Mouse (Mus musculus) liver, embryonic 13.5 days (tissue): Measurements from ENCODE around the gene Gpr142. TPM values are rescaled to one million over a fixed set of nuclear protein-coding genes. Genes with fewer than 3 reads are reported as not detected.

Experiments used
- ATAC-seq: fragments of 200-750 bp; cut with Nextera tagmentation; 2 replicates; pipeline ENCODE4 v1.8.0; 2017; ENCODE audit warnings: low read depth, mild to moderate bottlenecking, moderate number of reproducible peaks, moderate library complexity
- DNase-seq: peaks from one replicate; pipeline ENCODE4 v3.0.0; 2022
- H3K27ac ChIP-seq: fragments of 300-500 bp; sonication (generic); 2 replicates; pipeline ENCODE4 v1.5.1; 2015; ENCODE audit warnings: moderate library complexity, mild to moderate bottlenecking, inconsistent platforms
- H3K27me3 ChIP-seq: fragments of 300-500 bp; sonication (generic); 2 replicates; pipeline ENCODE4 v1.6.1; 2015; ENCODE audit warnings: mild to moderate bottlenecking, inconsistent platforms
- H3K36me3 ChIP-seq: fragments of 300-500 bp; sonication (generic); 2 replicates; pipeline ENCODE4 v1.6.1; 2015; ENCODE audit warnings: mild to moderate bottlenecking, inconsistent platforms
- H3K4me1 ChIP-seq: fragments of 300-500 bp; sonication (generic); replicated peaks from 2 replicates; pipeline ENCODE4 v1.6.1; 2015; ENCODE audit warnings: inconsistent platforms
- H3K4me2 ChIP-seq: fragments of 300-500 bp; sonication (generic); 2 replicates; pipeline ENCODE4 v1.6.1; 2015; ENCODE audit warnings: inconsistent platforms, mild to moderate bottlenecking, moderate library complexity
- H3K4me3 ChIP-seq: fragments of 300-500 bp; sonication (generic); replicated peaks from 2 replicates; pipeline ENCODE4 v1.5.1; 2015; ENCODE audit warnings: mild to moderate bottlenecking, inconsistent platforms
- H3K9ac ChIP-seq: fragments of 300-500 bp; sonication (generic); 2 replicates; pipeline ENCODE4 v1.6.1; 2015; ENCODE audit warnings: mild to moderate bottlenecking, inconsistent platforms
- H3K9me3 ChIP-seq: fragments of 300-500 bp; sonication (generic); replicated peaks from 2 replicates; pipeline ENCODE4 v1.6.1; 2016; ENCODE audit warnings: inconsistent platforms
- WGBS: fragments of 180-500 bp; shearing (Covaris S2); methylation state at CpG from one replicate; pipeline ENCODE4 v1.1.7; 2015; ENCODE audit not compliant: insufficient replicate concordance; 5-methylcytosine and 5-hydroxymethylcytosine counted together
- polyA plus RNA-seq: library from polyadenylated mRNA; unstranded; fragments of >200 nt; fragmentation: Nextera tagmentation; extraction: Ambion mirVana; gene quantifications from 2 replicates; pipeline ENCODE4 v1.2.1, GENCODE M21; 2015

The Gpr142 gene
- polyA plus RNA-seq = not detected in 2 replicates

GRCm38 (mm10) chr11:114798624-114799023 is at the start of gene Gpr142:
Gene Gpr142 (plus strand): TSS chr11:114798924.
- H3K36me3 ChIP-seq = no peaks in the 10 kb centered on the region
- WGBS = 59% methylated on average over 3 of the region's 3 CpGs
- no peak within 1 kb of the TSS for H3K4me3 ChIP-seq
- no peak within 1 kb of the TSS for H3K4me2 ChIP-seq
- H3K9me3 ChIP-seq = no peaks in the 10 kb centered on the region
- peaks cover 15% of the 10 kb centered on the region; the same call in 1 of the 2 replicates for H3K4me1 ChIP-seq
- ATAC-seq (no peak), DNase-seq (no peak)
- H3K27me3 ChIP-seq = peaks cover 14% of the 10 kb centered on the region
- H3K27ac ChIP-seq = no peak within 1 kb of the TSS
- H3K9ac ChIP-seq = no peak within 1 kb of the TSS

GRCm38 (mm10) chr11:114764820-114765818 is 33.6 kb upstream of the Gpr142 start, which contains the start of gene Kif19a:
Gene Kif19a (plus strand): TSS chr11:114765388.
- peaks cover 30% of the 10 kb centered on the region for H3K27me3 ChIP-seq
- WGBS = 4% methylated on average over 51 of the region's 51 CpGs
- H3K4me2 ChIP-seq = peak within 1 kb of the TSS; percentile 74
- H3K4me1 ChIP-seq = peaks cover 11% of the 10 kb centered on the region
- peak; percentile 20 for DNase-seq
- H3K9me3 ChIP-seq = no peaks in the 10 kb centered on the region
- H3K9ac ChIP-seq = 0 out of 2 replicates have a peak within 1 kb of the TSS, but pooled peaks have one; percentile 39
- H3K4me3 ChIP-seq = peak within 1 kb of the TSS; percentile 52
- ATAC-seq = peak; percentile 74
- H3K27ac ChIP-seq = no peak within 1 kb of the TSS
- H3K36me3 ChIP-seq = no peaks in the 10 kb centered on the region

- no peaks in the 10 kb centered on the region for H3K9me3 ChIP-seq
- no peak overlapping the region for H3K27ac ChIP-seq
- no peak overlapping the region for H3K9ac ChIP-seq
- ATAC-seq (no peak), DNase-seq (no peak)
- H3K27me3 ChIP-seq = peaks cover 23% of the 10 kb centered on the region
- H3K36me3 ChIP-seq = no peaks in the 10 kb centered on the region
- H3K4me2 ChIP-seq = no peak overlapping the region
- H3K4me1 ChIP-seq = peaks cover 8% of the 10 kb centered on the region
- WGBS = 58% methylated on average over 6 of the region's 6 CpGs
- no peak overlapping the region for H3K4me3 ChIP-seq
Observed at GRCm38 (mm10) chr11:114769911-114770310, 28.8 kb upstream of the Gpr142 start.

GRCm38 (mm10) chr11:114771896-114772295 is 26.8 kb upstream of the Gpr142 start:
- Histone ChIP-seq H3K4me2 (no peak overlapping the region), H3K27ac (no peak overlapping the region), H3K36me3 (no peaks in the 10 kb centered on the region), H3K9ac (no peak overlapping the region), H3K4me1 (no peaks in the 10 kb centered on the region), H3K4me3 (no peak overlapping the region), H3K9me3 (no peaks in the 10 kb centered on the region), H3K27me3 (peaks cover 6% of the 10 kb centered on the region)
- WGBS = 39% methylated on average over 2 of the region's 2 CpGs
- no peak for ATAC-seq
- no peak for DNase-seq

- H3K4me1 ChIP-seq = peaks cover 3% of the 10 kb centered on the region; the same call in 1 of the 2 replicates
- H3K27ac ChIP-seq = no peak overlapping the region
- ATAC-seq = no peak
- peaks cover 53% of the 10 kb centered on the region for H3K27me3 ChIP-seq
- no peak overlapping the region for H3K9ac ChIP-seq
- H3K36me3 ChIP-seq = no peaks in the 10 kb centered on the region
- no peaks in the 10 kb centered on the region for H3K9me3 ChIP-seq
- no peak overlapping the region for H3K4me2 ChIP-seq
- H3K4me3 ChIP-seq = no peak overlapping the region
- DNase-seq = no peak
- 32% methylated on average over 9 of the region's 9 CpGs for WGBS
Observed at GRCm38 (mm10) chr11:114780076-114780475, 18.6 kb upstream of the Gpr142 start.

GRCm38 (mm10) chr11:114785892-114786291 is 12.8 kb upstream of the Gpr142 start:
- H3K9me3 ChIP-seq = no peaks in the 10 kb centered on the region
- no peak overlapping the region for H3K4me2 ChIP-seq
- no peak for DNase-seq
- H3K36me3 ChIP-seq = no peaks in the 10 kb centered on the region
- peaks cover 96% of the 10 kb centered on the region for H3K27me3 ChIP-seq
- no peak overlapping the region; the same call in 1 of the 2 replicates for H3K4me3 ChIP-seq
- no peak for ATAC-seq
- H3K9ac ChIP-seq = no peak overlapping the region
- no peak overlapping the region for H3K27ac ChIP-seq
- peaks cover 4% of the 10 kb centered on the region for H3K4me1 ChIP-seq
- WGBS = 37% methylated on average over 10 of the region's 10 CpGs

GRCm38 (mm10) chr11:114786326-114786725 is 12.4 kb upstream of the Gpr142 start:
- WGBS = 4% methylated on average over 43 of the region's 43 CpGs
- no peak for DNase-seq
- H3K4me3 ChIP-seq = no peak overlapping the region; the same call in 1 of the 2 replicates

GRCm38 (mm10) chr11:114787611-114788010 is 11.1 kb upstream of the Gpr142 start:
- ATAC-seq (no peak), DNase-seq (no peak)
- no peak overlapping the region for H3K4me2 ChIP-seq
- H3K36me3 ChIP-seq = no peaks in the 10 kb centered on the region
- no peak overlapping the region for H3K27ac ChIP-seq
- 46% methylated on average over 3 of the region's 3 CpGs for WGBS
- no peak overlapping the region for H3K9ac ChIP-seq
- peaks cover 97% of the 10 kb centered on the region for H3K27me3 ChIP-seq
- no peaks in the 10 kb centered on the region for H3K9me3 ChIP-seq
- peaks cover 16% of the 10 kb centered on the region for H3K4me1 ChIP-seq
- no peak overlapping the region for H3K4me3 ChIP-seq

More at GRCm38 (mm10) chr11:114786326-114786725, 12.4 kb upstream of the Gpr142 start:
- H3K4me2 ChIP-seq = peak overlapping the region; percentile 32
- no peak for ATAC-seq
- no peak overlapping the region for H3K27ac ChIP-seq
- H3K9me3 ChIP-seq = no peaks in the 10 kb centered on the region
- peaks cover 4% of the 10 kb centered on the region for H3K4me1 ChIP-seq
- peaks cover 96% of the 10 kb centered on the region for H3K27me3 ChIP-seq
- no peaks in the 10 kb centered on the region for H3K36me3 ChIP-seq
- H3K9ac ChIP-seq = no peak overlapping the region

GRCm38 (mm10) chr11:114789061-114789714 is 9.5 kb upstream of the Gpr142 start:
- WGBS = 6% methylated on average over 30 of the region's 30 CpGs
- Histone ChIP-seq H3K36me3 (no peaks in the 10 kb centered on the region), H3K4me1 (peaks cover 21% of the 10 kb centered on the region), H3K4me3 (no peak overlapping the region), H3K27me3 (peaks cover 100% of the 10 kb centered on the region), H3K27ac (no peak overlapping the region), H3K4me2 (peak overlapping the region; percentile 30), H3K9me3 (no peaks in the 10 kb centered on the region), H3K9ac (no peak overlapping the region)
- ATAC-seq (peak; percentile 38; the same call in 1 of the 2 replicates), DNase-seq (peak; percentile 44)

GRCm38 (mm10) chr11:114789716-114790115 is 9.0 kb upstream of the Gpr142 start:
- 46% methylated on average over 9 of the region's 9 CpGs for WGBS
- Histone ChIP-seq H3K9me3 (no peaks in the 10 kb centered on the region), H3K36me3 (no peaks in the 10 kb centered on the region), H3K27ac (no peak overlapping the region), H3K9ac (no peak overlapping the region), H3K27me3 (peaks cover 99% of the 10 kb centered on the region), H3K4me1 (peaks cover 22% of the 10 kb centered on the region), H3K4me3 (no peak overlapping the region), H3K4me2 (no peak overlapping the region)
- DNase-seq = no peak
- no peak for ATAC-seq

GRCm38 (mm10) chr11:114790171-114790570 is 8.6 kb upstream of the Gpr142 start:
- H3K36me3 ChIP-seq = no peaks in the 10 kb centered on the region
- no peak overlapping the region for H3K9ac ChIP-seq
- peaks cover 94% of the 10 kb centered on the region for H3K27me3 ChIP-seq
- WGBS = 47% methylated on average over 12 of the region's 12 CpGs
- H3K9me3 ChIP-seq = no peaks in the 10 kb centered on the region
- H3K27ac ChIP-seq = no peak overlapping the region
- no peak overlapping the region for H3K4me3 ChIP-seq
- no peak overlapping the region for H3K4me2 ChIP-seq
- DNase-seq (no peak), ATAC-seq (no peak; the same call in 1 of the 2 replicates)
- peaks cover 22% of the 10 kb centered on the region for H3K4me1 ChIP-seq
